Mouse (Mus musculus) CH12.LX (cell line): ENCODE measurements around the gene Coq10a. TPM values are rescaled to one million over a fixed set of nuclear protein-coding genes. Genes with fewer than 3 reads are reported as not detected.

Experiments
- DNase-seq: peaks from one replicate; pipeline ENCODE4 v3.0.0-alpha.2; 2013; ENCODE audit errors: extremely low read depth
- H3K27ac ChIP-seq: 2 replicates; pipeline ENCODE4 v1.5.1; 2012; ENCODE audit warnings: low read depth, mild to moderate bottlenecking, control low read depth, moderate library complexity; ENCODE audit not compliant: insufficient read depth
- H3K27me3 ChIP-seq: replicated peaks from 2 replicates; pipeline ENCODE3; 2012; ENCODE audit warnings: inconsistent platforms
- H3K36me3 ChIP-seq, 2 experiments: replicated peaks in 1 of 2; 2 replicates each; pipeline versions ENCODE3 to v1.6.1; 2012; ENCODE audit warnings: inconsistent platforms in 1 of 2, low read length in 1 of 2, mild to moderate bottlenecking in 1 of 2, mixed read lengths in 1 of 2, moderate library complexity in 1 of 2; ENCODE audit not compliant: control insufficient read depth in 1 of 2, insufficient read depth in 1 of 2
- H3K4me1 ChIP-seq, 2 experiments: 2 replicates each; pipeline ENCODE4 v1.6.1; 2012; ENCODE audit warnings: inconsistent platforms in 1 of 2, moderate library complexity in 1 of 2; ENCODE audit not compliant: insufficient read depth in 2 of 2, control insufficient read depth in 1 of 2
- H3K4me2 ChIP-seq: 2 replicates; pipeline ENCODE4 v1.6.1; 2012; ENCODE audit warnings: low read depth, mild to moderate bottlenecking, control low read depth; ENCODE audit not compliant: poor library complexity, insufficient read depth, severe bottlenecking
- H3K4me3 ChIP-seq, 3 experiments: fragments of 150-350 bp in 1 of 3; sonication (generic) in 1 of 3; replicated peaks in 1 of 3; 2 replicates each; pipeline versions ENCODE3 to v1.5.1; 2011 to 2012; ENCODE audit warnings: low read depth in 2 of 3, low read length in 2 of 3, mild to moderate bottlenecking in 2 of 3, moderate library complexity in 2 of 3, control low read depth in 1 of 3, improper control_type of control experiment in 1 of 3, inconsistent platforms in 1 of 3, mixed read lengths in 1 of 3; ENCODE audit not compliant: poor library complexity in 1 of 3
- H3K79me2 ChIP-seq: replicated peaks from 2 replicates; pipeline ENCODE4 v1.6.1; 2012; ENCODE audit warnings: mild to moderate bottlenecking, moderate library complexity; ENCODE audit not compliant: control insufficient read depth, poor library complexity, insufficient read depth, severe bottlenecking; ENCODE audit errors: extremely low read depth
- H3K9ac ChIP-seq: 2 replicates; pipeline ENCODE4 v1.6.1; 2012; ENCODE audit warnings: low read depth, mild to moderate bottlenecking, control low read depth, moderate library complexity; ENCODE audit not compliant: insufficient read depth
- H3K9me3 ChIP-seq: replicated peaks from 2 replicates; pipeline ENCODE3; 2012; ENCODE audit warnings: low read length, inconsistent platforms, mixed read lengths
- CHD1 ChIP-seq: IDR thresholded peaks from 2 replicates; pipeline ENCODE4 v1.6.1; 2012; ENCODE audit warnings: low read depth, low read length, improper control_type of control experiment, inconsistent platforms
- CHD2 ChIP-seq: IDR thresholded peaks from 2 replicates; pipeline ENCODE4 v1.6.1; 2011; ENCODE audit warnings: low read length, improper control_type of control experiment
- CTCF ChIP-seq, 2 experiments: IDR thresholded peaks in 1 of 2; conservative IDR thresholded peaks in 1 of 2; 2 replicates each; pipeline ENCODE4 v1.5.1; 2011 to 2012; ENCODE audit warnings: low read depth in 2 of 2, low read length in 2 of 2, improper control_type of control experiment in 1 of 2, inconsistent platforms in 1 of 2, mild to moderate bottlenecking in 1 of 2, moderate library complexity in 1 of 2
- GABPA ChIP-seq: IDR thresholded peaks from 2 replicates; pipeline ENCODE4 v1.6.1; 2012; ENCODE audit warnings: low read depth, low read length, improper control_type of control experiment, inconsistent platforms; ENCODE audit not compliant: insufficient replicate concordance
- IRF4 ChIP-seq: IDR thresholded peaks from 2 replicates; pipeline ENCODE4 v1.6.1; 2014; ENCODE audit warnings: low read depth, mild to moderate bottlenecking, inconsistent platforms, low read length, improper control_type of control experiment
- JUND ChIP-seq: conservative IDR thresholded peaks from 2 replicates; pipeline ENCODE4 v1.6.1; 2011; ENCODE audit warnings: low read depth, low read length, improper control_type of control experiment
- MAFK ChIP-seq: IDR thresholded peaks from 2 replicates; pipeline ENCODE4 v1.6.1; 2011; ENCODE audit warnings: low read length, improper control_type of control experiment; ENCODE audit not compliant: insufficient replicate concordance
- MAX ChIP-seq: IDR thresholded peaks from 2 replicates; pipeline ENCODE4 v1.6.1; 2011; ENCODE audit warnings: low read length, improper control_type of control experiment
- MAZ ChIP-seq: IDR thresholded peaks from 2 replicates; pipeline ENCODE4 v1.6.1; 2012; ENCODE audit warnings: low read depth, mild to moderate bottlenecking, inconsistent platforms, low read length, improper control_type of control experiment, moderate library complexity
- MEF2A ChIP-seq: IDR thresholded peaks from 2 replicates; pipeline ENCODE4 v1.6.1; 2014; ENCODE audit warnings: low read depth, mild to moderate bottlenecking, inconsistent platforms, low read length, improper control_type of control experiment, borderline replicate concordance
- NRF1 ChIP-seq: IDR thresholded peaks from 2 replicates; pipeline ENCODE4 v1.6.1; 2014; ENCODE audit warnings: low read depth, mild to moderate bottlenecking, inconsistent platforms, low read length, improper control_type of control experiment, moderate library complexity
- POLR2A ChIP-seq: IDR thresholded peaks from 2 replicates; pipeline ENCODE4 v1.6.1; 2011; ENCODE audit warnings: low read depth, mild to moderate bottlenecking, improper control_type of control experiment, low read length
- POLR2AphosphoS2 ChIP-seq: IDR thresholded peaks from 2 replicates; pipeline ENCODE4 v1.6.1; 2011; ENCODE audit warnings: low read depth, low read length, improper control_type of control experiment
- SIN3A ChIP-seq: IDR thresholded peaks from 2 replicates; pipeline ENCODE4 v1.6.1; 2012; ENCODE audit warnings: low read length, improper control_type of control experiment, inconsistent platforms
- SMC3 ChIP-seq: IDR thresholded peaks from 2 replicates; pipeline ENCODE4 v1.6.1; 2011; ENCODE audit warnings: low read depth, low read length, improper control_type of control experiment
- TBP ChIP-seq: conservative IDR thresholded peaks from 2 replicates; pipeline ENCODE4 v1.6.1; 2011; ENCODE audit warnings: low read depth, low read length, improper control_type of control experiment
- TCF12 ChIP-seq: IDR thresholded peaks from 2 replicates; pipeline ENCODE4 v1.6.1; 2014; ENCODE audit warnings: low read depth, mild to moderate bottlenecking, inconsistent platforms, low read length, improper control_type of control experiment
- UBTF ChIP-seq: IDR thresholded peaks from 2 replicates; pipeline ENCODE4 v1.6.1; 2012; ENCODE audit warnings: low read depth, mild to moderate bottlenecking, inconsistent platforms, low read length, improper control_type of control experiment, moderate library complexity
- USF2 ChIP-seq: conservative IDR thresholded peaks from 2 replicates; pipeline ENCODE4 v1.6.1; 2011; ENCODE audit warnings: low read depth, low read length, improper control_type of control experiment
- ZC3H11A ChIP-seq: IDR thresholded peaks from 2 replicates; pipeline ENCODE4 v1.6.1; 2012; ENCODE audit warnings: low read depth, mild to moderate bottlenecking, inconsistent platforms, low read length, improper control_type of control experiment
- ZKSCAN1 ChIP-seq: IDR thresholded peaks from 2 replicates; pipeline ENCODE4 v1.6.1; 2012; ENCODE audit warnings: low read depth, inconsistent platforms, low read length, improper control_type of control experiment, borderline replicate concordance
- dilution Hi-C: fragments of 300-500 bp; cut with MboI; formaldehyde crosslinking; loops from 2 replicates; pipeline ENCODE4 v1.14.3; 2020; ENCODE audit warnings: low sequenced_read_pairs; ENCODE audit not compliant: extremely low pct_unique_long_range_greater_than_20kb, extremely low pct_ligation_motif_present
- in situ Hi-C: fragments of 300-500 bp; cut with MboI; formaldehyde crosslinking; loops from 3 replicates; pipeline ENCODE4 v1.14.3; 2019; ENCODE audit warnings: low sequenced_read_pairs, low pct_ligation_motif_present, low pct_unique_long_range_greater_than_20kb, mixed read lengths
- polyA plus RNA-seq: library from polyadenylated mRNA; unstranded; fragments of >175 nt; gene quantifications from 2 replicates; pipeline ENCODE4 v1.2.1, GENCODE M21; 2012; ENCODE audit warnings: low read depth; ENCODE audit not compliant: insufficient read length
- total RNA-seq, 2 experiments: library from RNA; depleted of rRNA; stranded (reverse); fragments of 300-350 nt in 1 of 2; fragments of >200 nt in 1 of 2; gene quantifications; 2 replicates each; pipeline ENCODE4 v1.2.3; 2012 to 2014

Coq10a gene
- total and polyA plus RNA-seq, 3 experiments, result 7.7 to 12.1 (median 11.1) TPM

- TF ChIP-seq CTCF (conservative IDR thresholded peaks at IDR 0.05 in 1 of 2, IDR thresholded peaks at IDR 0.05 in 1 of 2; ENCODE audit: low read depth in 2 of 2, low read length in 2 of 2), result no peak
Measured at GRCm38 (mm10) chr10:128344568-128345275, 24.1 kb downstream of the Coq10a start (continued).

DNA sequence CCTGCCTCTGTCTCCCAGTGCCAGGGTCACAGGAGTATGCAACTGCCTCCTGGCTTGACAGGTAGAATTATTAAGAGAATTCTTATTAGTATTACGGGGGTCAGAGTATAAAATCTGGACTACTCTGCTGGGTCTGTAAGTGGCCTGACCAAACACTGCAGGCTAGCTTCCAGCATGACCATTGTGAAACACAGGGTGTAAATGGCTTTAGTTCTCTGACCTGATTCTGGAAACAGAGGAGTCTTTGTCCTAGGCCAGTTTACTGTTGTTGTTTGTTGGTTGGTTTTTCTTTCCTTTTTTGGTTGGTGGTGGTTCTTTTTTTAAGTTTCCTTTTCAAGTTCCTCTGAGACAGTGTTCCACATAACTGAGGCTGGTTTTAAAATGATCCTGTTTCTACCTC lies 25.4 kb downstream of the Coq10a start:
- no peak for TF ChIP-seq ZC3H11A
- no peak for TF ChIP-seq NRF1
- no peak for TF ChIP-seq POLR2A
- TF ChIP-seq CHD2, result no peak
- no peak for TF ChIP-seq ZKSCAN1
- no peak for TF ChIP-seq MAX
- TF ChIP-seq CHD1, result no peak
- no peak for TF ChIP-seq TBP
- no peak for TF ChIP-seq SIN3A
- no peak for TF ChIP-seq IRF4
- TF ChIP-seq GABPA, result no peak
- no peak for TF ChIP-seq MEF2A
- TF ChIP-seq MAZ, result no peak
- no peak for TF ChIP-seq POLR2AphosphoS2
- TF ChIP-seq SMC3, result no peak
- no peak for TF ChIP-seq USF2
- H3K27ac ChIP-seq, result no peak overlapping the region
- H3K4me2 ChIP-seq, result peak overlapping the region; percentile 59
- DNase-seq, result no peak
- H3K27me3 ChIP-seq, result no peaks in the 10 kb centered on the region
- in situ Hi-C loops (no loop called here), dilution Hi-C loops (no loop called here)
- peaks cover 92% of the 10 kb centered on the region for H3K79me2 ChIP-seq
- H3K4me1 ChIP-seq, result peaks cover 10 to 76% of the 10 kb centered on the region in 2 experiments
- H3K9me3 ChIP-seq, result no peaks in the 10 kb centered on the region
- H3K4me3 ChIP-seq, result no peak overlapping the region
- peak overlapping the region; percentile 30; the same call in 1 of the 2 replicates for H3K9ac ChIP-seq
- peaks cover 3 to 45% of the 10 kb centered on the region in 2 experiments for H3K36me3 ChIP-seq

DNA sequence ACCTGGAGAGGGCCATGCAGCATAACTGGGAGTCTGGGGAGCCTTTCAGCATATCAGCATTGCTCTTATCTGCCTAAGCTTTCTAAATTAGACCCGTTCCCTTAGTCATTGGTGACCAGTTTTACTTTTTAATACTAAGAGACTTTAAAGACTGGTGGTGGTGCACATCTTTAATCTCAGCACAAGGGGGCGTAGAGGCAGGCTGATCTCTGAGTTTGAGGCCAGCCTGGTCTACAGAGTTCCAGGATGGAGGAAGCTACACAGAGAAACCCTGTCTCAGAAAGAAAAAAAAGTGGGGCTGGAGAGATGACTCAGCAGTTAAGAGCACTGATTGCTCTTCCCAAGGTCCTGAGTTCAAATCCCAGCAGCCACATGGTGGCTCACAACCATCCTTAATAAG lies 28.5 kb downstream of the Coq10a start:
- Histone ChIP-seq H3K9me3 (no peaks in the 10 kb centered on the region), H3K4me2 (peak overlapping the region; percentile 100; the same call in 1 of the 2 replicates), H3K4me1 (peaks cover 10 to 66% of the 10 kb centered on the region in 2 experiments), H3K4me3 (no peak overlapping the region), H3K36me3 (peaks cover 3 to 26% of the 10 kb centered on the region in 2 experiments), H3K9ac (no peak overlapping the region), H3K79me2 (peaks cover 66% of the 10 kb centered on the region), H3K27me3 (no peaks in the 10 kb centered on the region), H3K27ac (no peak overlapping the region)
- DNase-seq, result peak; percentile 43
- in situ Hi-C loops, result no loop called here
- TF ChIP-seq TBP (no peak), MAFK (peak; percentile 49; the same call in 1 of the 2 replicates), NRF1 (no peak), SMC3 (peak; percentile 26), UBTF (no peak), JUND (no peak), MAZ (no peak), TCF12 (no peak), CTCF (conservative IDR thresholded peaks at IDR 0.05 in 1 of 2, IDR thresholded peaks at IDR 0.05 in 1 of 2; ENCODE audit: low read depth in 2 of 2, low read length in 2 of 2) (peak; percentile 20 to 58; a peak in 3 of 4 replicates)
- dilution Hi-C loops, result no loop called here
